Mouse (Mus musculus) limb, embryonic 10.5 days (tissue): ENCODE results near the gene Ap4b1. TPM values are rescaled to one million over a fixed set of nuclear protein-coding genes. Genes with fewer than 3 reads are reported as not detected.
A peak's percentile ranks its signal among the peaks of the same experiment; 100 is the strongest.
"Not testable (repeated sequence)": the region's sequence is repeated elsewhere in the genome, so short reads cannot be mapped to it uniquely, and the experiment has no call there.

ENCODE experiments used
- DNase-seq: peaks from one replicate; pipeline ENCODE4 v3.0.0-alpha.2; 2017; ENCODE audit warnings: low spot score
- H3K27ac ChIP-seq: fragments of 300-500 bp; sonication (generic); 2 replicates; pipeline ENCODE4 v1.5.1; 2016; ENCODE audit warnings: mild to moderate bottlenecking
- H3K27me3 ChIP-seq: fragments of 300-500 bp; sonication (generic); 2 replicates; pipeline ENCODE4 v1.6.1; 2016; ENCODE audit warnings: low read depth, mild to moderate bottlenecking; ENCODE audit not compliant: poor library complexity, severe bottlenecking
- H3K36me3 ChIP-seq: fragments of 300-500 bp; sonication (generic); 2 replicates; pipeline ENCODE4 v1.6.1; 2016; ENCODE audit warnings: mild to moderate bottlenecking, moderate library complexity
- H3K4me1 ChIP-seq: fragments of 300-500 bp; sonication (generic); 2 replicates; pipeline ENCODE4 v1.6.1; 2016
- H3K4me3 ChIP-seq: fragments of 300-500 bp; sonication (generic); 2 replicates; pipeline ENCODE4 v1.5.1; 2016; ENCODE audit warnings: mild to moderate bottlenecking, moderate library complexity
- H3K9me3 ChIP-seq: fragments of 300-500 bp; sonication (generic); replicated peaks from 2 replicates; pipeline ENCODE4 v1.6.1; 2016; ENCODE audit warnings: mild to moderate bottlenecking
- WGBS: fragments of 180-500 bp; shearing (Covaris S2); methylation state at CpG from one replicate; pipeline ENCODE4 v1.1.7; 2016; 5-methylcytosine and 5-hydroxymethylcytosine counted together
- polyA plus RNA-seq: library from polyadenylated mRNA; unstranded; fragments of >200 nt; fragmentation: Nextera tagmentation; extraction: Ambion mirVana; gene quantifications from 2 replicates; pipeline ENCODE4 v1.2.1, GENCODE M21; 2016

Ap4b1 gene
- polyA plus RNA-seq, 1 experiment from 2014 or later, result 23.6 TPM

DNA sequence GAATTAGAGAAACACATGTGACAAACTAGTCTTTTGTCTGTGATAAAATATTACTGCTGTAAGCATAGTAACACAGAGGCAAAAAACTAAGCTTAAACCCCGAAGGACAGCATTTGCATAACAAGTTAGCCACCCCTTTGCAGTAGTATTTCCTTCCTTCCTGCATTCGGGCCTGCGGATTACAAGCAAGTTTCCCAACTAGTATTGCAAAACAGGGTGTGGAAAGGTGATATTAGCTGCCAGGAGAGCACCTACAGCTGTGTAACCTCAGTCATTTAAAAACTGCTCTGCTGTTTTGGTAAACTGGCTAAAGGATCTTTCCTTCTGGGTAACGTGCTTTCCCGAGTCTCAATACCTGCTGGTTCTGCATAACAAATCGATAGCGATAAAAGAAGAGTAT, 22.1 kb upstream of the Ap4b1 start:
- Histone ChIP-seq H3K4me3 (no peak overlapping the region), H3K9me3 (no peaks in the 10 kb centered on the region), H3K4me1 (peaks cover 14% of the 10 kb centered on the region), H3K27me3 (no peaks in the 10 kb centered on the region), H3K36me3 (no peaks in the 10 kb centered on the region), H3K27ac (no peak overlapping the region)
- DNase-seq, result no peak
- WGBS, result 69% methylated on average over 7 of the region's 7 CpGs

DNA sequence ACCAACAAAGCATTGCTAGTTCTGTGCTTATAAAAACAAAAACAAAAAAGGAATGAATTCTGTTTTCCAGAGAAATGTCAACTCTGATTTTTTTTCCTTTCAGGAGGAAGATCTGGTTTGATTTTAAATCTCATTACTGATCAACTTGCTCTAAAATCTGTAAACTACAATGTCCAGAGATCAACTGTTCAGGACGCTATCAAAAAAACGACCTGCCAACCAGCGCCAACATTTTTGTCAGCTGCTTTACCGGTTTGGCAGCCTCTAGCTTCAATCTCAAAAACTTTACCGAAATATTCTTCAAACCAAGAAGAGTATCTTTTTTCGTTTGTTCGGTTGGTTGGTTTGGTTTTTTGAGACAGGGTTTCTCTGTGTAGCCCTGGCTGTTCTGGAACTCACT, 20.2 kb upstream of the Ap4b1 start:
- Histone ChIP-seq H3K4me1 (peaks cover 14% of the 10 kb centered on the region; the same call in 1 of the 2 replicates), H3K4me3 (no peak overlapping the region), H3K27ac (no peak overlapping the region), H3K36me3 (no peaks in the 10 kb centered on the region), H3K27me3 (no peaks in the 10 kb centered on the region), H3K9me3 (no peaks in the 10 kb centered on the region)
- 85% methylated on average over 7 of the region's 7 CpGs for WGBS
- no peak for DNase-seq

DNA sequence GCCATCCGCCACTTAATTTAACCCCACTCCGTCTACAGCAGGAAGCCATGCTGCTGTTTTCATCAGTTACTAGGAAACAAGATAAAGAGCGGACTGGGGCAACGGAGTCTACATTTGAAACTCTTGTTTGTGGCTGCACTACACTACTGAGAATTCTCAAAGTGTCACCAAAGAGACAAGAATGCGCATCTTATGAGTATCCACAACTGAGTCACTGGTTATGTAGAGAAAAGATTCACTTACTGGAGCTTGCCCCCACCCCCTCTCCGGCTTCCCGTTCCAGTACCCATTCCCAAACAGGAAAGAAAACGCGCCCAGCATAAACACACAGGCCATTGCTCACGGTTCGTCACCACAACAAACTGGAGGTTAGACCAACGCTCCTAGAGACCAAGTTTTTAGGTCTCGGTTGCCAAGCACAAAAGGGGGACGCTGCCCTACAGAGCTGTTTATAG, 19.4 kb upstream of the Ap4b1 start:
- peak overlapping the region; percentile 98 for H3K27ac ChIP-seq
- 4% methylated on average over 14 of the region's 14 CpGs for WGBS
- peak overlapping the region; percentile 98 for H3K4me3 ChIP-seq

DNA sequence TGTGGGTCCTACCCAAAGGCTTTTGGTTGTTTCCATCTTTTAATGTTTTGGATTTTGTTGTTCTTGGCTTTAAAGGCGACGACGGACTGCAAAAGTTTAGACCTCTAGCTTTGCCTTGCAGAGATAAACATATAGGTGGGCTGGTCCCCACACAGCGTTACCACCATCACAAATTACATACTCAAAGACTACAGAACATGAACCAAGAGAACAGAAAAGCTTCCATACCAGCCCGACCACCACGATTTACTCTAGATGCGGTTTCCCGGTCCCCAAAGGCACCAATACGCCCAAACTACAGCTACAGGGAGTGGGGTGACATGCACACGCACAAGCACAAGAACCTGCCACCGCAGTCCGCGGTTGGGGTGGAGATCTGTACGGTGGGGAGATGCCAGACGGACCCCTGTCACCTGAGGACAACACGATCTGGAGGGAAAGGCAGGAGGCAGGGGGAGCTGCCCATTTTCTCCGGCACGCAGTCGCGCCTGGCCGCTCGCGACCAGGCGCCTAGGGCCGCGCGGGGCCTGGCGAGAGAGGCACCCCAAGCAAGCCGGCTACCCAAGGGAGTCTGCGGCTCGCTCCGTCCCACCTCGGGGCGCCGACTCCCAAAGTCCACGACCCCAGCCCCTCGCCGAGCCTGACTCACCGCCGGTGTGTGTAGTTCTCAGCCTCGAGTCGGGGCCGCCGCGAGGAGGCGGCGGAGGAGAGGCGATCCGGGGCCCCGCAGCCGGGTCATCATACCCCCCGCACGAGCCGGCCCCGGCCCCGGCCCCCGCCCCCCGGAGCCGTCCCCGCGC, 18.8 kb upstream of the Ap4b1 start:
- Histone ChIP-seq H3K4me3 (peak overlapping the region; percentile 98), H3K27ac (peak overlapping the region; percentile 98), H3K36me3 (no peaks in the 10 kb centered on the region), H3K4me1 (peaks cover 14% of the 10 kb centered on the region; the same call in 1 of the 2 replicates), H3K27me3 (no peaks in the 10 kb centered on the region), H3K9me3 (no peaks in the 10 kb centered on the region)
- WGBS, result under 1% methylated on average over 55 of the region's 61 CpGs
- DNase-seq, result peak; percentile 76

More for the DNA sequence above, 19.4 kb upstream of the Ap4b1 start:
- DNase-seq, result peak; percentile 45
- Histone ChIP-seq H3K36me3 (no peaks in the 10 kb centered on the region), H3K27me3 (no peaks in the 10 kb centered on the region), H3K4me1 (peaks cover 14% of the 10 kb centered on the region; the same call in 1 of the 2 replicates), H3K9me3 (no peaks in the 10 kb centered on the region)

DNA sequence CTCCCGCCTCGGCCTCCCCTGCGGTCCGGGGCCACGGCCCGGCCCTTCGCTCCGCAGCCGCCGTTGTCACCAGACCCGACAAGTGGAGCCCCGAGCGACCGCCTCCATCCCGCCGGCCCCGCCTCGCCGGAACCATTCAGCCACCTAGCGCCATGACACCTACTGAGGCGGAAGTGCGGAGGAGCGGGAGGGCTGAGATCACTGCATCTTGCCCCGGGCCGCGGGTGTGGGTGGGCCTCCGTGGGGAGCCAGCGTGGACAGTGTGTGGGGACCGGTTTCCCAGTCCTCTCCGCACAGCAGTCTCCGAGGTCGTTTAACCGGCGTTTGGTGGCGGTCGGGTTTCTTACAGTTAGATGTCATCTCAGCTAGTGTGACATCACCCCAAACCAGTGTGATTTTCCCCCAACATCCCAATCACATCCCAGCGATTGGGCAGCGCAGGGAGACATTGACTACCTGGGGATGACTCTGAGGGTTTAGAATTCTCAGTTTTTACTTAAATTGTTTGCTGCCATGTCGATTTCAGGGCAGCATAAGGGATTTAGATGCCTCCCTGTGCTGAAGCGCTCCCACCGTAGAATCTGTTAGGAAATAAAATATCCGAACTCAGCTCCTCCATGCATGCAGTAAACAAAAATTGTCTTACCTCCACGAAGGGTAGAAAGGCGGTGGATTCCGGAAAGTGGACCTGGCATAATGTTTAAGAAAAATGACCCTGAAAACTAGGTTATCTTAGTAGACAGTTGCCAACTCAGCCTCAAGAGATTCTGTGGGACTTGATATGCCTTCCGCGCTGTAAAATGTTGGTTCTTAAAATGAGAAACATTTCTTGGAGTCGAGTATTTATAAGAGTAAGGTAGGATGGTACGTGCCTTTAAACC, 17.9 kb upstream of the Ap4b1 start, which contains the start of gene Hipk1:
Hipk1 (minus strand) TSS at position 334 of the 881 bp plus-strand sequence.
- peaks cover 14% of the 10 kb centered on the region; the same call in 1 of the 2 replicates for H3K4me1 ChIP-seq
- H3K4me3 ChIP-seq, result peak within 1 kb of the TSS; percentile 98
- no peaks in the 10 kb centered on the region for H3K27me3 ChIP-seq
- H3K9me3 ChIP-seq, result no peaks in the 10 kb centered on the region
- H3K27ac ChIP-seq, result peak within 1 kb of the TSS; percentile 98
- DNase-seq, result peak; percentile 95
- no peaks in the 10 kb centered on the region for H3K36me3 ChIP-seq
- 10% methylated on average over 49 of the region's 49 CpGs for WGBS

DNA sequence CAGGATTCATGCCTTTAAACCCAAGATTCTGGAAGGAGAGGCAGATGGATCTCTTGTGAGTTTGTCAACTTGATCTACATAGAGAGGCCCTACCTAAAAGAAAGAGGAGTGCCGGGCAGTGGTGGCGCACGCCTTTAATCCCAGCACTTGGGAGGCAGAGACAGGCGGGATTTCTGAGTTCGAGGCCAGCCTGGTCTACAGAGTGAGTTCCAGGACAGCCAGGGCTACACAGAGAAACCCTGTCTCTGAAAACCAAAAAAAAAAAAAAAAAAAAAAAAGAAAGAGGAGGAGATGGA, 17.3 kb upstream of the Ap4b1 start:
- WGBS, result 89% methylated on average over 5 of the region's 5 CpGs
- not testable (repeated sequence) for H3K27me3 ChIP-seq, H3K36me3 ChIP-seq, H3K9me3 ChIP-seq, DNase-seq
- H3K27ac ChIP-seq, result 0 out of 2 replicates have a peak overlapping the region, but pooled peaks have one; percentile 98
- peaks cover 14% of the 10 kb centered on the region; the same call in 1 of the 2 replicates for H3K4me1 ChIP-seq
- peak overlapping the region; percentile 98 for H3K4me3 ChIP-seq

DNA sequence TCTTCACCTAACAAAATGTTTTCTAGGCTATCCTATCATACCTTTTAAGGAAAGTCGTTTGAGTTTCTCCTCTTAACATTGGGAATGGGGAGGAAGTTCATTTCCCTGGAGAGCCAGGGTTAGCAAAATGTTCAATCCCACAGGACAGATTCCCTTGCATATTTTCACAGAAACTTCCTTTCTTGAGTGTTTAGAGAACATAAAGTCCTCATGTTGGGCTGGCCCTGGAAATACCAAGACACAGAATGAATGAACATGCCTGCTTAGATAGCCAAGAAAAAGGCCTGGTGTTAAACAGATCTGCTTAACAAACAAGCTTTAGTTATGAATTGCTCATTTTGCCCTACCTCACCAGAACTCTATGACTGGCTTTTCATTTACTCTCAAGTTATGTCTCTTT, 16.8 kb upstream of the Ap4b1 start:
- Histone ChIP-seq H3K36me3 (no peaks in the 10 kb centered on the region), H3K9me3 (no peaks in the 10 kb centered on the region), H3K4me1 (peaks cover 14% of the 10 kb centered on the region; the same call in 1 of the 2 replicates), H3K27ac (no peak overlapping the region), H3K27me3 (no peaks in the 10 kb centered on the region), H3K4me3 (no peak overlapping the region)
- WGBS, result 92% methylated on average over 1 of the region's 1 CpGs
- no peak for DNase-seq

DNA sequence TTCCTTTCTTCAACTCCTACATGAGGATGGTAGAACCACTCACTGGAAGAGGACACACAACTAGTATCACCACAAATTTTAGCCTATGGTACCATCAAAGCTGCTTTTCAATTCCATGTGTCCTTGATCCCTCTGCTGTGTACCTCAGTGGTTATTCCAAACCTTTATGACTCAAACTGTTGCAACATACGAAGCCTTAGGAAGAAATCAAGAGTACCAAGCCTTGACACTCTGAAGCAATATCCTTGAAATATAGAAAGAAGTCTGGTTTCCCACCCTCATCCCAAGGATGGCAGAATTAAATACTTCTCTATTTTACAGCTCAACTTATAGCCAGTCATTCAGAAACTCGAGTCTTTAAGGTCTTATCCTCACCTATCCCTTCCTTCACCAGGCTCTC, 12.9 kb upstream of the Ap4b1 start:
- 71% methylated on average over 2 of the region's 2 CpGs for WGBS
- no peak for DNase-seq
- Histone ChIP-seq H3K27me3 (no peaks in the 10 kb centered on the region), H3K4me1 (peaks cover 5% of the 10 kb centered on the region; the same call in 1 of the 2 replicates), H3K4me3 (no peak overlapping the region), H3K9me3 (no peaks in the 10 kb centered on the region), H3K27ac (no peak overlapping the region), H3K36me3 (peaks cover 6% of the 10 kb centered on the region)

DNA sequence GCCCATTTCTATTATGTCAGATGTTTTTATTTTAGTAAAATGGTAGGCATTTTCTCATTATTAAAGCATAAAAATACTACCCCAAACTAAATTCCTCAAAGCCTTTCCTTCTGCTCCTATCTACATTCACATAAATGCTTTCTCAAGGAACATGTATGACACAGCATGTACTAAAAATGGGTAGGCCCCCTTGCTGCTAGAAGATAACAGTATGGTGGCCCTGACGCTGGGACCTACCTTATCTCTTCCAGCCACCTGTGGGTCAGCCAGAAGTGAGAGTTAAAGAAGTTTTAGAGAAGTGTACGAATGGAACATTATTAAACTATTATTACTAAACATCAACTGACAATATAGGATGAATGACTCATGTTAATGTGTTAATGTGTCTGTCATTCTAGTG, 9.8 kb upstream of the Ap4b1 start:
- H3K9me3 ChIP-seq, result no peaks in the 10 kb centered on the region
- no peaks in the 10 kb centered on the region for H3K27me3 ChIP-seq
- H3K4me1 ChIP-seq, result no peaks in the 10 kb centered on the region; the same call in 1 of the 2 replicates
- WGBS, result 80% methylated on average over 2 of the region's 2 CpGs
- H3K4me3 ChIP-seq, result no peak overlapping the region
- no peak for DNase-seq
- H3K27ac ChIP-seq, result no peak overlapping the region
- H3K36me3 ChIP-seq, result peaks cover 38% of the 10 kb centered on the region

DNA sequence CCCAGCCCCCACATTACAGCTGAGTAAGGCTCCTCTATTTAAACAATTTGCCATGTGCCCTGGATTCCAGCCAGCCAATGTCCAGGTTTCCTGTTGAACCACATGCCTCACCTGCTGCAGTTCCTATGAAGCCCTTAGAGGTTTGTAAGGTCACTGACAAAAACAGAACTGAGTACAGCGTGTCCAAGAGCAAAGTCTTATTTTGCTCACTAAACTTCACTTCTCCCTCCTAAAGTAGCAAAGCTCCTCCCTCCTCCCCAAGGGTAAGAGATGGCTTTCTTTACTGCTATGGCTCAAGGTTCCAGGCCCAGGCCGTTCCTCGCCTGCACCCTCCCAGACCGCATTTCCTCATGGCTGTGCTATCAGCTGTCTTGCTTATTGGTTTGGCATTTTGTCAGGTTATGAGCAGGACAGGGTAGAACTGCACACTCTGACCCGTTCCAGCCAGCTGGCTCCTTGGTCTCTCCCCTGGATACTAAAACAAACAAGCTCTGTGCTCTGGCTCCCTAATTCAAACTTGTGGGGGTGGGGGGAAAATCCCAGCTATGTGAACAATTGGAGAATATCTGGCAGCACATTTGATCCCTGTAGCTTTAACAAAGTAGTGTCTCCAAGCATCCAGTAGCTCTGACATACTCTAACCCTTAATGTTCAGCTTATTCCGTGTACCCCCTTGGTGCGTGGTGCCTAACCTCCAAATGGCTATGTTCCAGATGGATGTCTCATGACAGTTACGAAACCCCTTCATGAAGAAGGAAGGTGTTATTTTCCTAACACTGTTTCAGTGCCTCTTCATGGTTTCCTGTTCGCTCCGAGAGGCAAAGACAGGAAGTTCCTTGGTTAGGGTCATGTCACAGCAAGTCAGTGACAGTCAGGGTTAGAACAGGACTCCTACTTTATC, 7.4 kb upstream of the Ap4b1 start:
- DNase-seq, result no peak
- H3K36me3 ChIP-seq, result peaks cover 59% of the 10 kb centered on the region

DNA sequence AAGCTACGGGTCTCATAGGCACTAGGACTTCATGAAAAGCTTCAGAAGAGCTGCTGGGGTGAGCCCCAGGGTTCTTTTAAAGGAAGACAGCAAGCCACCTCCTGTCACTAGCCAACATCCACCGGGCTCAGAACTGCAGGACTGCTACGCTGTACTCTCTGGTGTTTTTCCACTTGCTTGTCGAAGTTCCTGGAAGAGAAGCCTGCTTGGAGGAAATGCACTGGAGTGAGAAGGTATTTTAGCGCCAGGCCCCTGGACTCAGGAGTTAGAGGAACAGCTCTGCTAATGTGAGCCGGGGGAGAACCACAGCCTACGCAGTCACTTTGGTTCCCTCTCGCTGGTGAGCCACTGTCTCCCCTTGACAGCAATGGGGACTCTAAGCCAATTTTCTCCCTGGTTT, 6.5 kb upstream of the Ap4b1 start:
- 93% methylated on average over 8 of the region's 8 CpGs for WGBS

More for the DNA sequence above, 7.4 kb upstream of the Ap4b1 start:
- Histone ChIP-seq H3K27me3 (no peaks in the 10 kb centered on the region), H3K27ac (peak overlapping the region; percentile 36; the same call in 1 of the 2 replicates), H3K4me1 (no peaks in the 10 kb centered on the region; the same call in 1 of the 2 replicates), H3K4me3 (no peak overlapping the region), H3K9me3 (no peaks in the 10 kb centered on the region)
- 87% methylated on average over 10 of the region's 10 CpGs for WGBS

DNA sequence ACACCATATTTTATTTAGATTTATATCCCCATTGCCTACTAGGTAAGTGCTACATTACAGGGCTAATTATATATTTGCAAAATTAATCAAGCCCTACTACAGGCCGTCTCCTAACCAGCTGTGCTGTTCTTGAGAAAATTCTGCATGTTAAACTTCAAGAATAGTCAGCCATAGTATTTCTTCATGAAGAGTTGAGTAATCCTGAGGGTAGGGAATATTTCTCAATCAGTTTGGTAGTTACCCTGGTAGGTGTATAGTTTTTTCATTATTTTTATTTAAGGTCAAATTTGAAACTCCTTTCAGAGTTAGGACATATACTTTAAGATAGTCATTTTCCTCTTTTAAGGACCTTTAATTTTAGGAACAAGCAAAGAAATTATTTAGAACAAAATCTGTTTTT, 3.6 kb upstream of the Ap4b1 start:
- H3K27ac ChIP-seq, result no peak overlapping the region
- no peaks in the 10 kb centered on the region for H3K27me3 ChIP-seq
- H3K4me1 ChIP-seq, result peaks cover 18% of the 10 kb centered on the region
- WGBS, result 89% methylated on average over 1 of the region's 1 CpGs
- no peak for DNase-seq
- peaks cover 67% of the 10 kb centered on the region for H3K36me3 ChIP-seq
- H3K4me3 ChIP-seq, result no peak overlapping the region
- H3K9me3 ChIP-seq, result no peaks in the 10 kb centered on the region

More for the DNA sequence above, 6.5 kb upstream of the Ap4b1 start:
- Histone ChIP-seq H3K36me3 (peaks cover 68% of the 10 kb centered on the region), H3K27ac (no peak overlapping the region), H3K27me3 (no peaks in the 10 kb centered on the region), H3K9me3 (no peaks in the 10 kb centered on the region), H3K4me1 (peaks cover 2% of the 10 kb centered on the region), H3K4me3 (no peak overlapping the region)
- no peak for DNase-seq
